Mouse (Mus musculus): ENCODE measurements around the gene Ulk4.

DNA sequence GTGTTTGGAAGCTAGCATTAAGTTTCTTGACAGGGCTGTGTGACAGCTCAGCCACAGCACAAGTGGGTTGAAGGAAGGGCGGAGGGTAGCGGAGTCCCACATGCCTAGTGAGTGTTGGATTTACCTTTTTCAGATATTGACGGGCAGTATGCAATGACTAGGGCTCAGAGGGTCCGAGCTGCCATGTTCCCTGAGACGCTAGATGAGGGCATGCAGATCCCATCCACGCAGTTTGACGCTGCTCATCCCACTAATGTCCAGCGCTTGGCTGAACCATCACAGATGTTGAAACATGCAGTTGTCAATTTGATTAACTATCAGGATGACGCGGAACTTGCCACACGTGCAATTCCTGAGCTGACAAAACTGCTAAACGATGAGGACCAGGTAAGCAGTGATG is 326.2 kb downstream of the Ulk4 start:
- no peak for TF ChIP-seq CTCF (IDR thresholded peaks at IDR 0.05)
- no peak for TF ChIP-seq EP300 (IDR thresholded peaks at IDR 0.05; ENCODE audit: insufficient read depth, low read depth, low read length)
